Mouse (Mus musculus): ENCODE data around the gene Inpp4b. TPM values are rescaled to one million over a fixed set of nuclear protein-coding genes. Genes with fewer than 3 reads are reported as not detected.

Gene Inpp4b
- polyA plus RNA-seq, 1 experiment: 22.6 TPM

DNA sequence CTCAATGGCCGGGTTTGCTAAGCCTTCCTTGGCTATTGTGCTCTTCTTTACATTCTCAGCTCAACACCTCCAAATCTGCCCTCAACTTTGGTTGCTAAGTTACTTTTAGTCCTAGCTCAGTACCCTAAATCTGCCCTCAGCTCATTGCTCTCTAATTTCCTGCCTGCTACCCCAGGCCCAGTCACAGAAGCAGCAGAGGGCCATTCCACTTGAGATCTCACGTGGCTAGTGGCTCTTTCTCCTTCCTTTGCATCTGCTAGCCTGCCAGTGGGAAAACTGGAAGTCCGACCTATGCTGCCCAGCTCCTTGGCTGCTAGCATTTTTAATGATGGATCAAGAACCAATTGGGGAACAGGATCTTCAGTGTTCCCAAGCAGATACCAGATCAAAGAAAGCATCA is 472.4 kb downstream of the Inpp4b start:
- WGBS: 90% methylated on average over 3 of the region's 3 CpGs
- Histone ChIP-seq H3K27me3 (ENCODE audit: control insufficient read depth, insufficient read depth, low read length) (no peaks in the 10 kb centered on the region), H3K4me1 (replicated peaks; ENCODE audit: control insufficient read depth, insufficient read depth, low read length) (no peaks in the 10 kb centered on the region; the same call in 1 of the 2 replicates), H3K36me3 (ENCODE audit: control insufficient read depth, insufficient read depth, low read length) (no peaks in the 10 kb centered on the region), H3K4me3 (ENCODE audit: control insufficient read depth, insufficient read depth, low read length) (no peak overlapping the region), H3K27ac (ENCODE audit: control insufficient read depth, insufficient read depth, low read length) (no peak overlapping the region)
- no peak for DNase-seq
- TF ChIP-seq CTCF (IDR thresholded peaks at IDR 0.05; ENCODE audit: borderline replicate concordance, control insufficient read depth, extremely low read depth, insufficient read depth, low read length, poor library complexity) (no peak), POLR2A (IDR thresholded peaks at IDR 0.05; ENCODE audit: control insufficient read depth, extremely low read depth, insufficient read depth, low read length, poor library complexity) (no peak)

DNA sequence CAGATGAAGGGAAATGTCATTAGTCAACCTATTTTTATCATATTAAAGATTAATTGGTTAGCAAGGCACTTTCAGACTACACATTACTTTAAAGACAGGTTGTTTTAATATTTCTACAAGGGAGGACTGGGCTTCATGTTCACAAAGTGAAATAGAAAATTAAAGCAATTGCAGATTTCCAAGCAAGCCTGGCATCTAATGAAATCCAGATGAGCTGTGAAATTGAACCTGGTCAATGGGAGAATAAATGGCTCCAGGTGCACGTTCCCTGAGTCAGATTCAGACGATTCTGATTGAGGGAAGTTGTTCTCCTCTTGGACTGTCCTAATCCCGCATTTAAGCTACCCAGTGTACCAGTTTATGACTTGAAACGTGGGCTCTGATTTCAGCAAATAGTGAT is 473.2 kb downstream of the Inpp4b start:
- no peak for DNase-seq
- no peaks in the 10 kb centered on the region; the same call in 1 of the 2 replicates for H3K4me1 ChIP-seq (replicated peaks; ENCODE audit: control insufficient read depth, insufficient read depth, low read length)
- no peak overlapping the region for H3K27ac ChIP-seq (ENCODE audit: control insufficient read depth, insufficient read depth, low read length)
- WGBS: 93% methylated on average over 4 of the region's 4 CpGs
- TF ChIP-seq CTCF (IDR thresholded peaks at IDR 0.05; ENCODE audit: borderline replicate concordance, control insufficient read depth, extremely low read depth, insufficient read depth, low read length, poor library complexity): no peak
- no peak for TF ChIP-seq POLR2A (IDR thresholded peaks at IDR 0.05; ENCODE audit: control insufficient read depth, extremely low read depth, insufficient read depth, low read length, poor library complexity)
- H3K4me3 ChIP-seq (ENCODE audit: control insufficient read depth, insufficient read depth, low read length): no peak overlapping the region
- H3K27me3 ChIP-seq (ENCODE audit: control insufficient read depth, insufficient read depth, low read length): no peaks in the 10 kb centered on the region
- no peaks in the 10 kb centered on the region for H3K36me3 ChIP-seq (ENCODE audit: control insufficient read depth, insufficient read depth, low read length)

DNA sequence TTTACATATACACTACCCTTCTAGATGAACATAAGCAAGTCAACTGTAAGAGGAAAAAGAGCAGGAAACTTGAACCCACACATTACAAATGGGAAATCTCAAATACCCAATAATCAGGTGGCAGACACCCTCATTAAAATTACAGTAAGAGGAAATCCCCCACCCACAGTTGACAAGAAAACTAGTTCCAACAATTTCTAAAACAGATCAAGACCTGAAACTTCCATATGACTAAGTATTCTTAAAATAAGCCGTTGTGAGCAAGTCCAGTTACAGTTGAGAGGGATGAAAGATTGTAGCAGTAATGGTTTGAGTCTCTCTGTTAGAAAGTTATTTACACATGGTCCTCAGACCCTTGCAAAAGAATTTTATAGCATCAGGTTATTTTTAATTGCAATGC is 480.8 kb downstream of the Inpp4b start:
- Histone ChIP-seq H3K27ac (ENCODE audit: control insufficient read depth, insufficient read depth, low read length) (no peak overlapping the region), H3K27me3 (ENCODE audit: control insufficient read depth, insufficient read depth, low read length) (no peaks in the 10 kb centered on the region), H3K4me1 (replicated peaks; ENCODE audit: control insufficient read depth, insufficient read depth, low read length) (no peaks in the 10 kb centered on the region), H3K36me3 (ENCODE audit: control insufficient read depth, insufficient read depth, low read length) (no peaks in the 10 kb centered on the region), H3K4me3 (ENCODE audit: control insufficient read depth, insufficient read depth, low read length) (no peak overlapping the region)
- TF ChIP-seq CTCF (IDR thresholded peaks at IDR 0.05; ENCODE audit: borderline replicate concordance, control insufficient read depth, extremely low read depth, insufficient read depth, low read length, poor library complexity) (no peak), POLR2A (IDR thresholded peaks at IDR 0.05; ENCODE audit: control insufficient read depth, extremely low read depth, insufficient read depth, low read length, poor library complexity) (no peak)
- WGBS: 85% methylated on average over 1 of the region's 1 CpGs
- DNase-seq: no peak

DNA sequence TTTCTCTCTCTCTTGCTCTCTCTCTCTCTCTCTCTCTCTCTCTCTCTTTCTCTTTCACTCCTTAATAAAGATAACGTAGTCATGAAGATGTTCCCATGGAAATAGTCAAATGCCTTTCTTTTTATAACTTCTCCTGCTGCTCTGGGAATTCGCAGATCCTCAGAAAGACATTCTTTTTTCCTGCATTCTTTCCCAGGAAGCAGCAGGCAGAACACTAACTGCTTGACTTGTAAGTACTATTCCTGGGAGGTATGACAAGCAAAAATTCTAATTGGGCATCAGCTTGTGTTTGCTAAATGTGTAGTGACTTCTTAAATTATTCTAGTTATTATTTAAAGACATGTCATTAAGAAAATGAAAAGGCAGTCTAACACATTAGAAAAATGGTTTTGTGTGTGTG is 482.6 kb downstream of the Inpp4b start:
- no peaks in the 10 kb centered on the region for H3K27me3 ChIP-seq (ENCODE audit: control insufficient read depth, insufficient read depth, low read length)
- H3K4me3 ChIP-seq (ENCODE audit: control insufficient read depth, insufficient read depth, low read length): no peak overlapping the region
- TF ChIP-seq CTCF (IDR thresholded peaks at IDR 0.05; ENCODE audit: borderline replicate concordance, control insufficient read depth, extremely low read depth, insufficient read depth, low read length, poor library complexity) (no peak), POLR2A (IDR thresholded peaks at IDR 0.05; ENCODE audit: control insufficient read depth, extremely low read depth, insufficient read depth, low read length, poor library complexity) (no peak)
- DNase-seq: no peak
- 84% methylated on average over 2 of the region's 2 CpGs for WGBS
- no peaks in the 10 kb centered on the region for H3K4me1 ChIP-seq (replicated peaks; ENCODE audit: control insufficient read depth, insufficient read depth, low read length)
- H3K27ac ChIP-seq (ENCODE audit: control insufficient read depth, insufficient read depth, low read length): no peak overlapping the region
- H3K36me3 ChIP-seq (ENCODE audit: control insufficient read depth, insufficient read depth, low read length): no peaks in the 10 kb centered on the region

DNA sequence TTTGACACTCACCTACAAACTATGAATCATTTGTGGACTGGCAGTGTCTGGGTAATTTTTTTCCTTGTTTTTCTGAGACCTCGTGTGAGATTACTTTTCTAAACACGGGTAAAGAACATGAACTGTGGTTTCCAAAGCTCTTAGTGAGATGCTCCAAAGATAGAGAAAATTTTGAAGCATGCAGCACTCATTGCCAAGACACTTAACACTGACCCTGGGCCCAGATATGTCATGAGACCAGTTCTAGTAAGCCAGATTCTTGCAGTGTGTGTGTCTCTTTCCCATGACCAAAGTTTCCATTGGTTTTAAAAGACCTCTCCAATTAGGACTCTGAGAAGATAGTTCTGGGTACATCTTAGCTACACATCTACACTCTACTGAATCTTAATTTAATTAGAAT is 484.1 kb downstream of the Inpp4b start:
- TF ChIP-seq POLR2A (IDR thresholded peaks at IDR 0.05; ENCODE audit: control insufficient read depth, extremely low read depth, insufficient read depth, low read length, poor library complexity) (no peak), CTCF (IDR thresholded peaks at IDR 0.05; ENCODE audit: borderline replicate concordance, control insufficient read depth, extremely low read depth, insufficient read depth, low read length, poor library complexity) (no peak)
- 77% methylated on average over 2 of the region's 2 CpGs for WGBS
- Histone ChIP-seq H3K4me1 (replicated peaks; ENCODE audit: control insufficient read depth, insufficient read depth, low read length) (no peaks in the 10 kb centered on the region), H3K36me3 (ENCODE audit: control insufficient read depth, insufficient read depth, low read length) (no peaks in the 10 kb centered on the region), H3K27ac (ENCODE audit: control insufficient read depth, insufficient read depth, low read length) (no peak overlapping the region), H3K4me3 (ENCODE audit: control insufficient read depth, insufficient read depth, low read length) (no peak overlapping the region), H3K27me3 (ENCODE audit: control insufficient read depth, insufficient read depth, low read length) (no peaks in the 10 kb centered on the region)
- no peak for DNase-seq

DNA sequence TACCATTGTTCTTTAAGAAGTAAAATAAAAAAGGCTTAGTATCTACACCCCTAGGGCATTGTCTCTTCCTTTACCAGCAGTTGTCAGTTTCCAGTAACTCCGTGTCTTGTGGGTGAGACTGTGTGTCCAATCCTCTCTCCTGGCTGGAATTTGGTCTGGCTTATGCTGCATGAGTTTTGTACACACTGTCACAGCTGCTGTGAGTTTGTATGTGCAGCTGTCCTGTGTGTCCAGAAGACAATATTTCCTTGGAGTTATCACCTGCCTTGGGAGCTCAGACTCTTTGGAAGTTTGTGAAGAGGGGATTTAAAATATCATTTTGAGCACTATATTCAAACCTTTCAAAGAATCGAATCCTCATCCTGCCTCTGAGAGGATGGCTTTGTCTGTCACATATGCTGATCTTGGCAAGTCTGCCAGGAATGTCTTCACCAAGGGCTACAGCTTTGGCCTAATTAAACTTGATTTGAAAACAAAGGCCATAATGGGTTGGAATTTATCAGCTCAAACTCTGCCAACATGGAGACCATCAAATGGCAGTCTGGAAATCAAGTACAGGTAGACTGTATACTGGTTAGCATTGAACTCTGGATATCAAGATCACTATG is 485.1 kb downstream of the Inpp4b start:
- H3K4me3 ChIP-seq (ENCODE audit: control insufficient read depth, insufficient read depth, low read length): no peak overlapping the region
- H3K27ac ChIP-seq (ENCODE audit: control insufficient read depth, insufficient read depth, low read length): no peak overlapping the region
- H3K4me1 ChIP-seq (replicated peaks; ENCODE audit: control insufficient read depth, insufficient read depth, low read length): no peaks in the 10 kb centered on the region
- no peak for DNase-seq
- no peaks in the 10 kb centered on the region for H3K27me3 ChIP-seq (ENCODE audit: control insufficient read depth, insufficient read depth, low read length)
- WGBS: 90% methylated on average over 2 of the region's 2 CpGs
- no peak for TF ChIP-seq CTCF (IDR thresholded peaks at IDR 0.05; ENCODE audit: borderline replicate concordance, control insufficient read depth, extremely low read depth, insufficient read depth, low read length, poor library complexity)
- TF ChIP-seq POLR2A (IDR thresholded peaks at IDR 0.05; ENCODE audit: control insufficient read depth, extremely low read depth, insufficient read depth, low read length, poor library complexity): no peak
- H3K36me3 ChIP-seq (ENCODE audit: control insufficient read depth, insufficient read depth, low read length): no peaks in the 10 kb centered on the region

DNA sequence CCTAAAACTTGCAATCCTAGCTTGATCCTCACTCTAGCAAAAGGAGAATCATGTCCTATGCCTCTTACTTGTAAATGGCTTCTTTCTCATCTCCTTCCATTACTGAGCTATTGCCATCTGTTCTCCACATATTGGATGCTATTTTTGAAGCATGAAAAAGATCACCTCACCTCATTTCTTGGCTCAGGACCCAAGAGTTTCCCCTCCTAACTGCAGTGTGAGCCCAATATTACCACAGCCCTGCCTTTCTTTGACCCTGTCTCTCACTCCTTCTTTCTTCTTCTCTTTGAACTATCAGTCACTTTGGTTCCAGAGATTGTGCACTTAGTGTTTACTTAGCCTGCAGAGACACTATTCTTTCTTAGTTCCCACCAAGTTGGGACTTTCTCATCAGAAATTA is 489.1 kb downstream of the Inpp4b start:
- no peaks in the 10 kb centered on the region for H3K36me3 ChIP-seq (ENCODE audit: control insufficient read depth, insufficient read depth, low read length)

More for the DNA sequence above, 489.1 kb downstream of the Inpp4b start:
- DNase-seq: no peak
- no peak overlapping the region for H3K4me3 ChIP-seq (ENCODE audit: control insufficient read depth, insufficient read depth, low read length)
- H3K4me1 ChIP-seq (replicated peaks; ENCODE audit: control insufficient read depth, insufficient read depth, low read length): no peaks in the 10 kb centered on the region
- H3K27me3 ChIP-seq (ENCODE audit: control insufficient read depth, insufficient read depth, low read length): no peaks in the 10 kb centered on the region
- TF ChIP-seq POLR2A (IDR thresholded peaks at IDR 0.05; ENCODE audit: control insufficient read depth, extremely low read depth, insufficient read depth, low read length, poor library complexity): no peak
- TF ChIP-seq CTCF (IDR thresholded peaks at IDR 0.05; ENCODE audit: borderline replicate concordance, control insufficient read depth, extremely low read depth, insufficient read depth, low read length, poor library complexity): no peak
- H3K27ac ChIP-seq (ENCODE audit: control insufficient read depth, insufficient read depth, low read length): no peak overlapping the region
